Mouse (Mus musculus) myocyte (in vitro differentiated cells): ENCODE results near the gene Polr2e. TPM values are rescaled to one million over a fixed set of nuclear protein-coding genes. Genes with fewer than 3 reads are reported as not detected.
A peak's percentile ranks its signal among the peaks of the same experiment; 100 is the strongest.

Experiments
- H3K27me3 ChIP-seq: one replicate; pipeline ENCODE4 v1.6.1; 2011; ENCODE audit not compliant: control insufficient read depth, insufficient read depth, insufficient read length
- H3K36me3 ChIP-seq: one replicate; pipeline ENCODE4 v1.6.1; 2011; ENCODE audit not compliant: control insufficient read depth, insufficient read depth
- H3K4me2 ChIP-seq: one replicate; pipeline ENCODE4 v1.6.1; 2011; ENCODE audit warnings: low read depth, control low read depth
- H3K4me3 ChIP-seq: one replicate; pipeline ENCODE4 v1.5.1; 2011; ENCODE audit warnings: mild to moderate bottlenecking, control low read depth, moderate library complexity
- H3K79me2 ChIP-seq: one replicate; pipeline ENCODE4 v1.6.1; 2011; ENCODE audit not compliant: control insufficient read depth, insufficient read depth
- H3ac ChIP-seq: one replicate; pipeline ENCODE4 v1.6.1; 2011; ENCODE audit not compliant: control insufficient read depth, insufficient read length
- CEBPB ChIP-seq: IDR thresholded peaks from 2 replicates; pipeline ENCODE4 v1.6.1; 2011; ENCODE audit warnings: mild to moderate bottlenecking, moderate library complexity; ENCODE audit not compliant: poor library complexity, insufficient read depth, severe bottlenecking
- E2F4 ChIP-seq: IDR thresholded peaks from one replicate; pipeline ENCODE4 v1.6.1; 2011; ENCODE audit warnings: mild to moderate bottlenecking, control low read depth, moderate library complexity; ENCODE audit not compliant: insufficient read depth
- MAX ChIP-seq: IDR thresholded peaks from one replicate; pipeline ENCODE4 v1.6.1; 2011; ENCODE audit warnings: low read depth, mild to moderate bottlenecking, control low read depth
- MYOD1 ChIP-seq, 3 experiments: IDR thresholded peaks; one replicate each; pipeline ENCODE4 v1.6.1; 2011; ENCODE audit warnings: control low read depth in 2 of 3, low read depth in 2 of 3, mild to moderate bottlenecking in 2 of 3, moderate library complexity in 1 of 3; ENCODE audit not compliant: insufficient read length in 2 of 3, control insufficient read depth in 1 of 3
- MYOG ChIP-seq, 3 experiments: IDR thresholded peaks; one replicate each; pipeline ENCODE4 v1.6.1; 2011; ENCODE audit warnings: control low read depth in 2 of 3, low read depth in 2 of 3, mild to moderate bottlenecking in 2 of 3; ENCODE audit not compliant: insufficient read length in 2 of 3, control insufficient read depth in 1 of 3, insufficient read depth in 1 of 3
- POLR2A ChIP-seq: IDR thresholded peaks from one replicate; pipeline ENCODE4 v1.6.1; 2011; ENCODE audit warnings: low read depth, mild to moderate bottlenecking, control low read depth, moderate library complexity; ENCODE audit not compliant: insufficient read length
- POLR2AphosphoS2 ChIP-seq: IDR thresholded peaks from one replicate; pipeline ENCODE4 v1.6.1; 2011; ENCODE audit warnings: low read depth, control low read depth; ENCODE audit not compliant: insufficient read length
- REST ChIP-seq: IDR thresholded peaks from one replicate; pipeline ENCODE4 v1.6.1; 2011; ENCODE audit warnings: mild to moderate bottlenecking, control low read depth, moderate library complexity; ENCODE audit not compliant: insufficient read depth, insufficient read length
- SRF ChIP-seq: IDR thresholded peaks from one replicate; pipeline ENCODE4 v1.6.1; 2011; ENCODE audit warnings: low read depth; ENCODE audit not compliant: control insufficient read depth, insufficient read length
- TCF12 ChIP-seq: IDR thresholded peaks from one replicate; pipeline ENCODE4 v1.6.1; 2011; ENCODE audit warnings: mild to moderate bottlenecking, control low read depth; ENCODE audit not compliant: poor library complexity, insufficient read depth, severe bottlenecking
- TCF3 ChIP-seq: IDR thresholded peaks from one replicate; pipeline ENCODE4 v1.6.1; 2011; ENCODE audit warnings: low read depth, control low read depth; ENCODE audit not compliant: insufficient read length
- USF1 ChIP-seq: IDR thresholded peaks from one replicate; pipeline ENCODE4 v1.6.1; 2011; ENCODE audit warnings: low read depth, mild to moderate bottlenecking, control low read depth, moderate library complexity
- polyA plus RNA-seq: library from polyadenylated mRNA; unstranded; fragments of >200 nt; fragmentation: generic; extraction: Trizol; gene quantifications from one replicate; pipeline ENCODE4 v1.2.1, GENCODE M21; 2012; ENCODE audit warnings: missing spikeins

The Polr2e gene
- polyA plus RNA-seq, 1 experiment, result 209 TPM

DNA sequence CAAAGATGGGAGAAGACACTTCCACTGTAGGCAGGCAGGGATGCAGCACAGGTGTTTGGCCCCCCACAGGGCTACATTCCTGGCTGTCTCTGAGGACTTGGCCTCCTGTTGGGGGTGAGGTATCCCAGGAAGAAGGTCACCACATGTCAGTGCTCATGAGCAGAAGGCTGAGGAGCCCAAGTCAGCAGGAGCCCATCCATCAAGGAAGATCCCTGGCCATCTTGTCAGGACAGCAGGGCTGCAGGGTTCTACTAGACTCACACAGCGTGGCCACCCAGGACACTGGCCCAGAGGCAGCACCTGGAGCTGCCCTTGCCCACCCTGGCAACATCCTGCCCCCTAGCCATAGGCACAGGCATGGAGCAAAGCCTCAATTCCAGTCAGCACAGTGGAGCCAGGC, 36.3 kb upstream of the Polr2e start:
- Histone ChIP-seq H3K4me2 (peak overlapping the region; percentile 89), H3ac (no peak overlapping the region), H3K79me2 (no peaks in the 10 kb centered on the region), H3K4me3 (no peak overlapping the region), H3K36me3 (peaks cover 15% of the 10 kb centered on the region), H3K27me3 (no peaks in the 10 kb centered on the region)
- TF ChIP-seq E2F4 (no peak), TCF3 (no peak), MYOG (IDR thresholded peaks at IDR 0.05; ENCODE audit: control insufficient read depth in 1 of 3, insufficient read depth in 1 of 3, insufficient read length in 2 of 3, low read depth in 2 of 3) (no peak), SRF (no peak), REST (no peak), MYOD1 (IDR thresholded peaks at IDR 0.05; ENCODE audit: control insufficient read depth in 1 of 3, insufficient read length in 2 of 3, low read depth in 2 of 3) (no peak)

DNA sequence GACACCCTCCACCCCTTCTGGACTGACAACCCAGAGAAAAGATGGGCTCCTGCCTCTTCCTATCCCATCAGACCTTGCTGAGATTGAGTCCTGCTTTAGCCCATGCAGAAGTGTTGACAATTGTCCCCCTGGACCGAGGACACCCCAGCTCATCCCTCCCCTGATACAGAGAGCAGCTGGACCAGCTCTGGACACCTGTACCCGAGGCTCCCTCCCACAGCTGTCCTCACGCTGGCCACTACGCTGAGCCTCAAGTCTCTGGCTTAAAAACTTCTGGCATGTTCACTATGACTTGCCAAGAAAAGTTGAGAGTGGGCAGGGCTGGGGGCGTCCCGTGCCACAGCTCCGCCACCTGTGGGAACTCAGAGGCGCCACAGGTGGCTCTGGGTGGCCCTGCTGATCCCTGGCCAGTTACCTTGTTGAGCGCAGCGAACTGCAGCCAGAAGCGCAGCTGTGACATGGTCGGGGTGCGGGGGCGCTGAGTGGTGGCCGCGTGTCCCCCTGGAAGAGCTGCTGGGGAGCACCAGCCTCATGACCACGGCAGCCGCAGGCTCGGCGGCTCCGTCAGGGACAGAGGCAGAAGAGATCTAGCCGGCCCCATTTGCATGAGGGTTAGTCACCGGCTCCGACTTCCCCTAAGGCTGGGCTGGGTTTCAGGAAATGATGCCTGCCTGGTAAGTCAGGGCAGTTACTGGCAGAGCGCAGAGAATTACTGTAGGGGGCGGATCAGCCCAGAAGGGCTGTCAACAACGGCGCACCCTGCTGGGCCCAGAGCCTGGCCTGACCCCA, 35.4 kb upstream of the Polr2e start:
- Histone ChIP-seq H3ac (no peak overlapping the region), H3K36me3 (peaks cover 8% of the 10 kb centered on the region), H3K27me3 (no peaks in the 10 kb centered on the region), H3K4me2 (peak overlapping the region; percentile 89), H3K79me2 (no peaks in the 10 kb centered on the region), H3K4me3 (peak overlapping the region; percentile 11)
- TF ChIP-seq E2F4 (no peak), SRF (no peak), TCF12 (peak; percentile 4), TCF3 (no peak), MYOG (IDR thresholded peaks at IDR 0.05; ENCODE audit: control insufficient read depth in 1 of 3, insufficient read depth in 1 of 3, insufficient read length in 2 of 3, low read depth in 2 of 3) (peak in 2 of 3 experiments; percentile 27 to 67), MYOD1 (IDR thresholded peaks at IDR 0.05; ENCODE audit: control insufficient read depth in 1 of 3, insufficient read length in 2 of 3, low read depth in 2 of 3) (peak in 1 of 3 experiments; percentile 55), REST (no peak)

DNA sequence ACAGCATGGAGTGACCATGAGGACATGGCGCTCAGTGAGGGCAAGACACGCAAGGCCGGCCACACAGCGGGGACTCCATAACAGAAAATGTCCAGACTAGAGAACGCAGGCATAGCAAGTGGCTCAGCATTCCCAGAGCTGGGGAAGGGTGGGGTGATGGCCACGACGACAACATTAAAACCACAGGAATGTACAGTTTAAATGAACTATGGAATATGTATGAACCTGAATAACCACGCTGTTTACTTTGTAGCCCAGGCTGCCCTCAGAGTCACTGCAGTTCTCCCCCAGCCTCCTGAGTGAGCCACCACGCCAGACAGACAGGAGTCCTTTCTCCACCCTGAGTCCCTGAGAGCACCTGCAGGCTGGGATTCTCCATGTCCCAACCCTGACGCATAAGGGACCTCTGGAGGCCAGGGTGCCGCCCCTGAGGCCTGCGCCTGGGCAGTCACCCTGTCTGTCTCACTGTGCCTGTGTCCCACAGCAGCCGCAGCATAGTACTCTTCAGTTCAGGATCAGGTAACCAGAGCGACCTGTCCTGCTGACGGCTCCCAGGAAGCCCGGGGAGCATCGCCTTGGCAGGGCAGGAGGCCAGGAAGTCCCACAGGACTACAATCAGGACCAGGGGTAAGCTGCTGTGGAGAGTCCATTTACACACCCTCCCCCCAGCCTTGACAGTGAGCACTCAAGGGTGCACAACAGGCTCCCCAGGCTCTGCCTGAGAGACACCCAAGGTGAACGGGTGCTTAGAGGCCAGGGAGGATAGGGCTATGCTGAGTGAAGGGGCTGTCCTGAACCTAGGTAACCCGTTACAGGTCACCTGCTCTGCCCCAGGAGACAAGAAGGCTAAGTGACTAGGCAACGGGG, 33.3 kb upstream of the Polr2e start:
- Histone ChIP-seq H3K27me3 (no peaks in the 10 kb centered on the region), H3K4me3 (no peak overlapping the region), H3K79me2 (no peaks in the 10 kb centered on the region), H3ac (no peak overlapping the region), H3K36me3 (no peaks in the 10 kb centered on the region), H3K4me2 (peak overlapping the region; percentile 63)
- TF ChIP-seq E2F4, result no peak
- no peak for TF ChIP-seq MYOD1 (IDR thresholded peaks at IDR 0.05; ENCODE audit: control insufficient read depth in 1 of 3, insufficient read length in 2 of 3, low read depth in 2 of 3)
- peak in 1 of 3 experiments; percentile 15 for TF ChIP-seq MYOG (IDR thresholded peaks at IDR 0.05; ENCODE audit: control insufficient read depth in 1 of 3, insufficient read depth in 1 of 3, insufficient read length in 2 of 3, low read depth in 2 of 3)

DNA sequence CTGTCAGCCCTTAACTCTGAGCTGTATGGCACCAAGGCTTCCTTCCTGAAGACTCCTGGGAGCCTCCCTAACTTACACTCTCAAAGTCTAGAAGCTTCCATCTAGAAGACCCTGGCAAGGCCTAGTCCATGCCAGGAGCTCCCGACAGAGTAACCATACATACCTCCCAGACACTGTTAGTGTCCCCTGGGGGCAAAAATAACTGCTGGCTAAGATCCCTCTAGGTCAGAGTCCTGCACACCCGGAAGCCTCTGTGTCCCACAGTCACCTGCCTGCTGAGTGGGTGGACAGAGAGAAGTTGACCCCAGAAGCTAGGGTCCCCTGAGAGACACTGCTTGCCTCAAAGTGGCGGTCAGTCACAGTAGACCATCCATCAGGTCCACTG, 31.9 kb upstream of the Polr2e start:
- TF ChIP-seq REST (no peak), TCF3 (no peak), USF1 (no peak), CEBPB (no peak), POLR2AphosphoS2 (no peak), MYOD1 (IDR thresholded peaks at IDR 0.05; ENCODE audit: control insufficient read depth in 1 of 3, insufficient read length in 2 of 3, low read depth in 2 of 3) (no peak), MAX (no peak), MYOG (IDR thresholded peaks at IDR 0.05; ENCODE audit: control insufficient read depth in 1 of 3, insufficient read depth in 1 of 3, insufficient read length in 2 of 3, low read depth in 2 of 3) (no peak), TCF12 (no peak), POLR2A (no peak), SRF (no peak)
- Histone ChIP-seq H3K36me3 (no peaks in the 10 kb centered on the region), H3K27me3 (no peaks in the 10 kb centered on the region), H3K4me2 (peak overlapping the region; percentile 63), H3ac (no peak overlapping the region), H3K4me3 (no peak overlapping the region), H3K79me2 (no peaks in the 10 kb centered on the region)
